Mouse (Mus musculus): ENCODE measurements around the gene Cps1. TPM values are rescaled to one million over a fixed set of nuclear protein-coding genes. Genes with fewer than 3 reads are reported as not detected.

Cps1 gene
- polyA plus RNA-seq (2015; fragmentation: Illumina TruSeq; extraction: RNeasy Lipid Tissue Mini Kit (QIAGEN cat#74804); ENCODE audit: low read depth, low replicate concordance): 0.34 TPM

DNA sequence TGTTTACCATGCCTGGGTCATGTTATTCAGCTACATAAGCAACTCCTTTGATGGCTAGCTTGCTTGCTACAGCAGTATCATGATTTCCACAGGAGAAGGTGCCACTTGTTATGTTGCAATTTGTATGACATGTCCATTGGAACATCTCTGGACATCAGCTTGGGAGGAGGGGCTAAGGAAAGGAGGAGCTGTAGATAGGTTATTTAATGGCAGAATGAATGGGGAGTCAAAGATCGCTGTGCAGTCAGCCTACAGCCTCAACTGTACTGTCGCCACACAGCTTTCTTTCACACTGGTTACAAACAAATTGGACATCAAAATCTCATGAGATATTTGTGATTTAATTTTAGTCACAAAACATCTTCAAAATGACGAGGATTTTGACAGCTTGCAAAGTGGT lies at the start of gene Cps1:
Gene Cps1 (plus strand): TSS at position 230 of the 400 bp plus-strand sequence.

Other genes starting within 250 kb of the Cps1 start
- gene Myl1, start 177.6 kb upstream of the Cps1 start, polyA plus RNA-seq (2015; fragmentation: Illumina TruSeq; extraction: RNeasy Lipid Tissue Mini Kit (QIAGEN cat#74804); ENCODE audit: low read depth, low replicate concordance): 2.1 TPM
- gene Lancl1, start 84.2 kb upstream of the Cps1 start, polyA plus RNA-seq (2015; fragmentation: Illumina TruSeq; extraction: RNeasy Lipid Tissue Mini Kit (QIAGEN cat#74804); ENCODE audit: low read depth, low replicate concordance): 216 TPM